Mouse (Mus musculus) lung, postnatal 14 days (tissue): ENCODE results near the gene Haus8.
"Not testable (repeated sequence)": the region's sequence is repeated elsewhere in the genome, so short reads cannot be mapped to it uniquely, and the experiment has no call there.

Experiments
- DNase-seq: peaks from one replicate; pipeline ENCODE4 v3.0.0; 2021

Gene Haus8

GRCm38 (mm10) chr8:71272286-71273150 is at the start of gene Haus8, which contains the start of gene Myo9b:
Gene Haus8 (minus strand): TSS chr8:71272934.
Gene Myo9b (plus strand): TSS chr8:71272714.
- DNase-seq = peak; percentile 97

GRCm38 (mm10) chr8:71319760-71320159 is 47.0 kb upstream of the Haus8 start:
- not testable (repeated sequence) for DNase-seq

- not testable (repeated sequence) for DNase-seq
Measured at GRCm38 (mm10) chr8:71318610-71319009, 45.9 kb upstream of the Haus8 start.

GRCm38 (mm10) chr8:71316486-71317031 is 43.8 kb upstream of the Haus8 start:
- no peak for DNase-seq

GRCm38 (mm10) chr8:71315972-71316371 is 43.2 kb upstream of the Haus8 start:
- DNase-seq = no peak

- DNase-seq = no peak
Measured at GRCm38 (mm10) chr8:71313951-71314350, 41.2 kb upstream of the Haus8 start.

- DNase-seq = peak; percentile 47
Measured at GRCm38 (mm10) chr8:71312700-71313099, 40.0 kb upstream of the Haus8 start.

GRCm38 (mm10) chr8:71310446-71310845 is 37.7 kb upstream of the Haus8 start:
- DNase-seq = peak; percentile 42

- DNase-seq = no peak
Measured at GRCm38 (mm10) chr8:71307913-71308312, 35.2 kb upstream of the Haus8 start.

GRCm38 (mm10) chr8:71307371-71307770 is 34.6 kb upstream of the Haus8 start:
- DNase-seq = no peak

- DNase-seq = no peak
Measured at GRCm38 (mm10) chr8:71305988-71306387, 33.3 kb upstream of the Haus8 start.

- DNase-seq = no peak
Measured at GRCm38 (mm10) chr8:71303632-71304031, 30.9 kb upstream of the Haus8 start.

GRCm38 (mm10) chr8:71302788-71303187 is 30.1 kb upstream of the Haus8 start:
- no peak for DNase-seq

- no peak for DNase-seq
Measured at GRCm38 (mm10) chr8:71299716-71300115, 27.0 kb upstream of the Haus8 start.

- no peak for DNase-seq
Measured at GRCm38 (mm10) chr8:71297439-71297838, 24.7 kb upstream of the Haus8 start.

GRCm38 (mm10) chr8:71296784-71297183 is 24.1 kb upstream of the Haus8 start:
- DNase-seq = no peak

- no peak for DNase-seq
Measured at GRCm38 (mm10) chr8:71296188-71296621, 23.5 kb upstream of the Haus8 start.

- DNase-seq = not testable (repeated sequence)
Measured at GRCm38 (mm10) chr8:71293930-71294329, 21.2 kb upstream of the Haus8 start.

- no peak for DNase-seq
Measured at GRCm38 (mm10) chr8:71291351-71291750, 18.6 kb upstream of the Haus8 start.

GRCm38 (mm10) chr8:71290911-71291310 is 18.2 kb upstream of the Haus8 start:
- DNase-seq = no peak

- no peak for DNase-seq
Measured at GRCm38 (mm10) chr8:71290211-71290610, 17.5 kb upstream of the Haus8 start.

GRCm38 (mm10) chr8:71289098-71289497 is 16.4 kb upstream of the Haus8 start:
- DNase-seq = peak; percentile 61

GRCm38 (mm10) chr8:71288441-71288949 is 15.8 kb upstream of the Haus8 start:
- no peak for DNase-seq

- DNase-seq = not testable (repeated sequence)
Measured at GRCm38 (mm10) chr8:71286223-71286622, 13.5 kb upstream of the Haus8 start.
